Mouse (Mus musculus) small intestine, adult 2 months (tissue): ENCODE measurements at regions not wholly inside any gene's neighbourhood (a gene's known extent, or its start where the extent isn't known, plus 50 kb on each side); places are given as distances from the start of the nearest gene placed in this dataset.

ENCODE experiments used
- CTCF ChIP-seq: fragments of 200-500 bp; IDR thresholded peaks from 2 replicates; pipeline ENCODE4 v1.5.1; 2012; ENCODE audit warnings: low read depth, mild to moderate bottlenecking, control low read depth, inconsistent platforms, low read length, moderate library complexity, mixed read lengths; ENCODE audit not compliant: insufficient replicate concordance, insufficient read length; ENCODE audit errors: extremely low read depth
- POLR2A ChIP-seq: fragments of 200-500 bp; IDR thresholded peaks from 2 replicates; pipeline ENCODE4 v1.6.1; 2012; ENCODE audit warnings: low read depth, mild to moderate bottlenecking, control low read depth, inconsistent platforms, low read length, moderate library complexity

GRCm38 (mm10) chr2:103896814-103897213 is 61.0 kb upstream of the Lmo2 start:
- TF ChIP-seq CTCF (no peak), POLR2A (no peak)
